Mouse (Mus musculus): ENCODE results near the gene Glo1. TPM values are rescaled to one million over a fixed set of nuclear protein-coding genes. Genes with fewer than 3 reads are reported as not detected.
"Not testable (repeated sequence)": the region's sequence is repeated elsewhere in the genome, so short reads cannot be mapped to it uniquely, and the experiment has no call there.

Glo1 gene
- polyA plus RNA-seq (2015; fragmentation: Nextera tagmentation; extraction: Ambion mirVana): 234 and 243 TPM in 2 replicates

GRCm38 (mm10) chr17:30626719-30627118 lies at the start of gene Glo1:
TSS of gene Glo1 (minus strand) at chr17:30626871.
- not testable (repeated sequence) for H3K27ac ChIP-seq (replicated peaks); H3K4me2 ChIP-seq; H3K36me3 ChIP-seq (replicated peaks); H3K9me3 ChIP-seq (replicated peaks); H3K27me3 ChIP-seq; ATAC-seq (ENCODE audit: insufficient read depth); H3K4me1 ChIP-seq (replicated peaks); H3K4me3 ChIP-seq (replicated peaks); H3K9ac ChIP-seq
- WGBS (ENCODE audit: insufficient replicate concordance): no CpG with 5 or more reads among the region's 20 CpGs

- 74% methylated on average over 9 of the region's 9 CpGs for WGBS (ENCODE audit: insufficient replicate concordance)
- H3K27me3 ChIP-seq: no peaks in the 10 kb centered on the region
- H3K4me2 ChIP-seq: no peak overlapping the region
- H3K4me3 ChIP-seq (replicated peaks): no peak overlapping the region
- no peaks in the 10 kb centered on the region for H3K4me1 ChIP-seq (replicated peaks)
- no peaks in the 10 kb centered on the region for H3K36me3 ChIP-seq (replicated peaks)
- no peak overlapping the region for H3K9ac ChIP-seq
- H3K27ac ChIP-seq (replicated peaks): no peak overlapping the region
- no peak for ATAC-seq (ENCODE audit: insufficient read depth)
- no peaks in the 10 kb centered on the region for H3K9me3 ChIP-seq (replicated peaks)
Measured at GRCm38 (mm10) chr17:30675021-30675740, 48.5 kb upstream of the Glo1 start.

- no peak for ATAC-seq (ENCODE audit: insufficient read depth)
- Histone ChIP-seq H3K4me2 (no peak overlapping the region), H3K9me3 (replicated peaks) (no peaks in the 10 kb centered on the region), H3K9ac (no peak overlapping the region), H3K27ac (replicated peaks) (no peak overlapping the region), H3K27me3 (no peaks in the 10 kb centered on the region), H3K36me3 (replicated peaks) (no peaks in the 10 kb centered on the region), H3K4me3 (replicated peaks) (no peak overlapping the region), H3K4me1 (replicated peaks) (no peaks in the 10 kb centered on the region)
- WGBS (ENCODE audit: insufficient replicate concordance): 80% methylated on average over 6 of the region's 6 CpGs
Measured at GRCm38 (mm10) chr17:30673023-30673422, 46.4 kb upstream of the Glo1 start.

DNA sequence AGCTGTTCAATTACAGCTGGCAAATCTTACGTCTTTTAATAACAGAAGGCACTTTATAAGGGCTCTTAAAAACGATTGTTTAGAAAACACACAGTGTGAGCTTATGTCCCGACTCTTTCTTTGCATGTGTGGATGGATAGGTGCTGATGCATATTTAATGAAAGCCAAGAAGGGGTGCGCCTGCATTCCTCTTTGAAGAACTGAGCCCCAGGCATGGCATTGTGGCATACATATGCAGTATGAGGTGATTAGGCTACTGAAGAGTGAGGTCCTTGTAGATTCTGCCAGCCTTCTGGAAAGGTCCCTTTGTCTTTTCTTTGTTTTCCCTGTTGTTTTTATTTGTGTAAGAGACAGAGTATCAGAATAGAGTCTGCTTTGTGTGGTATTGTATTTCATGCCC lies 45.9 kb upstream of the Glo1 start:
- no peaks in the 10 kb centered on the region for H3K9me3 ChIP-seq (replicated peaks)
- H3K27ac ChIP-seq (replicated peaks): no peak overlapping the region
- 71% methylated on average over 4 of the region's 4 CpGs for WGBS (ENCODE audit: insufficient replicate concordance)
- no peak overlapping the region for H3K4me3 ChIP-seq (replicated peaks)
- no peak for ATAC-seq (ENCODE audit: insufficient read depth)
- H3K4me1 ChIP-seq (replicated peaks): no peaks in the 10 kb centered on the region
- H3K9ac ChIP-seq: no peak overlapping the region
- H3K27me3 ChIP-seq: no peaks in the 10 kb centered on the region
- H3K36me3 ChIP-seq (replicated peaks): no peaks in the 10 kb centered on the region
- no peak overlapping the region for H3K4me2 ChIP-seq

DNA sequence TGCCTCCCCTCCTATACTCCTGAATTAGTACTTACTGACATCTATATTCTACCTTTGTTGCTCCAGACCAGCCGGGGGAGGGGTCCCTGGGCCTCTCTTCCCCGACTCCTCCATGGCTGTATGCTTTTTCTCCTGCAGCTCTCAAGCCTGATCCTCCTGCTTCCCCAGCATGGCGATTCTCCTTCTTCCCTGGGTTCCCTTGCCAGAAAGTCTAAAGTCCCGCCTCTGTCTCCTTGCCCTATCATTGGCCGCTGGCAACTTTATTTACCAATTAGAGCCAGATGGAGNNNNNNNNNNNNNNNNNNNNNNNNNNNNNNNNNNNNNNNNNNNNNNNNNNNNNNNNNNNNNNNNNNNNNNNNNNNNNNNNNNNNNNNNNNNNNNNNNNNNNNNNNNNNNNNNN lies 38.2 kb upstream of the Glo1 start:
- Histone ChIP-seq H3K36me3 (replicated peaks) (no peaks in the 10 kb centered on the region), H3K27me3 (no peaks in the 10 kb centered on the region), H3K4me3 (replicated peaks) (no peak overlapping the region), H3K9me3 (replicated peaks) (0 out of 2 replicates have a peak, but pooled peaks cover 4% of the 10 kb centered on the region), H3K27ac (replicated peaks) (no peak overlapping the region), H3K4me2 (no peak overlapping the region), H3K9ac (no peak overlapping the region), H3K4me1 (replicated peaks) (no peaks in the 10 kb centered on the region)
- ATAC-seq (ENCODE audit: insufficient read depth): no peak
- 65% methylated on average over 5 of the region's 5 CpGs for WGBS (ENCODE audit: insufficient replicate concordance)

GRCm38 (mm10) chr17:30663170-30663569 lies 36.5 kb upstream of the Glo1 start:
- Histone ChIP-seq H3K4me2 (no peak overlapping the region), H3K27ac (replicated peaks) (no peak overlapping the region), H3K36me3 (replicated peaks) (no peaks in the 10 kb centered on the region), H3K4me1 (replicated peaks) (no peaks in the 10 kb centered on the region), H3K9ac (no peak overlapping the region), H3K27me3 (no peaks in the 10 kb centered on the region), H3K9me3 (replicated peaks) (0 out of 2 replicates have a peak, but pooled peaks cover 4% of the 10 kb centered on the region), H3K4me3 (replicated peaks) (no peak overlapping the region)
- WGBS (ENCODE audit: insufficient replicate concordance): 77% methylated on average over 8 of the region's 8 CpGs
- no peak for ATAC-seq (ENCODE audit: insufficient read depth)

DNA sequence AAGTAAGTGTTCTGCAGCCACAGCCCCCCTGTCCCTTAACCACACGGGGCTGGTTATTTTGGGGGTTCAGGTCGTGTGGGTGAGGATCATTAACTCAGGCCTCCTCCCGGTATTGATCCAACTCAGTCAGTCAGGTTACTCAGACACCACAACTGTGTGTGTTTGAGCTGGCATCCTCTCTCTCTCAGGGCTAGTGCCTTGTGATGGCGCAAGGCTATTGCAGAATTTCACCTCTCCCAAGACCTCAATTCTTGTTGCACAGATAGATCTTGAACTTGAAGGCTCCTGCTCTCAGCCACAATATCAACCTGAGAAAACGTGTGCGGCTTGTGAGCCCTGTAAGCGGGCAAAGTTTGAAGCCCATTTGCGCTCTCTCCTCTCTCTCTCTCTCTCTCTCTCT lies 35.5 kb upstream of the Glo1 start:
- H3K27ac ChIP-seq (replicated peaks): no peak overlapping the region
- 67% methylated on average over 8 of the region's 8 CpGs for WGBS (ENCODE audit: insufficient replicate concordance)
- no peak for ATAC-seq (ENCODE audit: insufficient read depth)

GRCm38 (mm10) chr17:30658152-30658544 lies 31.5 kb upstream of the Glo1 start:
- no peaks in the 10 kb centered on the region for H3K9me3 ChIP-seq (replicated peaks)
- no peaks in the 10 kb centered on the region for H3K27me3 ChIP-seq
- peak overlapping the region; percentile 56 for H3K4me2 ChIP-seq
- WGBS (ENCODE audit: insufficient replicate concordance): 24% methylated on average over 13 of the region's 13 CpGs
- peak overlapping the region; percentile 48 for H3K27ac ChIP-seq (replicated peaks)
- no peak overlapping the region for H3K9ac ChIP-seq
- peak overlapping the region; percentile 54 for H3K4me3 ChIP-seq (replicated peaks)
- H3K4me1 ChIP-seq (replicated peaks): 0 out of 2 replicates have a peak, but pooled peaks cover 4% of the 10 kb centered on the region
- H3K36me3 ChIP-seq (replicated peaks): no peaks in the 10 kb centered on the region
- peak; percentile 60; the same call in 1 of the 2 replicates for ATAC-seq (ENCODE audit: insufficient read depth)

More for the DNA sequence above, 35.5 kb upstream of the Glo1 start:
- Histone ChIP-seq H3K4me1 (replicated peaks) (0 out of 2 replicates have a peak, but pooled peaks cover 4% of the 10 kb centered on the region), H3K4me3 (replicated peaks) (no peak overlapping the region), H3K36me3 (replicated peaks) (no peaks in the 10 kb centered on the region), H3K9ac (no peak overlapping the region), H3K4me2 (no peak overlapping the region), H3K27me3 (no peaks in the 10 kb centered on the region), H3K9me3 (replicated peaks) (0 out of 2 replicates have a peak, but pooled peaks cover 4% of the 10 kb centered on the region)

GRCm38 (mm10) chr17:30657530-30658151 lies 31.0 kb upstream of the Glo1 start:
- Histone ChIP-seq H3K9ac (no peak overlapping the region), H3K4me2 (peak overlapping the region; percentile 56), H3K4me1 (replicated peaks) (0 out of 2 replicates have a peak, but pooled peaks cover 4% of the 10 kb centered on the region), H3K36me3 (replicated peaks) (no peaks in the 10 kb centered on the region), H3K9me3 (replicated peaks) (no peaks in the 10 kb centered on the region), H3K4me3 (replicated peaks) (peak overlapping the region; percentile 54), H3K27ac (replicated peaks) (peak overlapping the region; percentile 48), H3K27me3 (no peaks in the 10 kb centered on the region)
- WGBS (ENCODE audit: insufficient replicate concordance): 47% methylated on average over 8 of the region's 8 CpGs
- peak; percentile 37; the same call in 1 of the 2 replicates for ATAC-seq (ENCODE audit: insufficient read depth)

DNA sequence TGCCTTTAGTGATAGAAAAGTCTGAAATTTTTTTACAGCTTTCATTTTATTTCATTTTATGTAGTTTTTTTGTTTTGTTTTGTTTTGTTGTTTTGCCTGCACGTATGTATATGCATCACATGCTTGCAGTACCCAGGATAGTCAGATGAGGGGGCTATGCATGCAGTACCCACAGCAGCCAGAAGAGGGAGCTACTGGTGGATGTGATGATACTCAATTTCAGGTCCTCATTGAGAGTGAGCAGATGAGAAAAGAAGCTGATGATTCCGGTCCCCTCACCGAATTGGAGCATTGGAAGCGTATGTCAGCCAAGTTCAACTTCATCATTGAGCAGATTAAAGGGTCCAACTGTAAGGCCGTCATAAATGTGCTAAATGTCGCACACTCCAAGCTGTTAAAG lies 26.3 kb upstream of the Glo1 start:
- Histone ChIP-seq H3K9ac (no peak overlapping the region), H3K4me3 (replicated peaks) (no peak overlapping the region), H3K27me3 (no peaks in the 10 kb centered on the region), H3K27ac (replicated peaks) (no peak overlapping the region), H3K9me3 (replicated peaks) (no peaks in the 10 kb centered on the region; the same call in 1 of the 2 replicates), H3K4me1 (replicated peaks) (0 out of 2 replicates have a peak, but pooled peaks cover 3% of the 10 kb centered on the region), H3K4me2 (no peak overlapping the region), H3K36me3 (replicated peaks) (peaks cover 7% of the 10 kb centered on the region; the same call in 1 of the 2 replicates)
- no peak for ATAC-seq (ENCODE audit: insufficient read depth)
- WGBS (ENCODE audit: insufficient replicate concordance): 90% methylated on average over 6 of the region's 6 CpGs

DNA sequence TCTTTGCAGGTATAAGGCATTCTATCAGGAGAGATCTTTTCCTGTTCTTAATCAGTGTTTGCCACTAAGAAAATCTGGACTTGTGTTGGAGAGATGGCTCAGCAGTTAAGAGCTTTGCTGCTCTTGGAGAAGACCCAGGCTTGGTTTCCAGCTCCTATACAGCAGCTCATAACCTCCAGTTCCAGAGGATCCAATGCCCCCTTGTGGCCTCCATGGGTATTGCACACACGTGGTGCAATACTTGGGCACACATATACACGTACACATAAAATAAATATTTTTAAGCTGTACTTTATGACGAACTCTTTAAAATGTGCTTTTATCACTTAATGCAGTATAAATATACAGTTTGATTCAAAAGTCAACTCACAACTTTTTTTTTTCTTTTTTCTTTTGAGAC lies 22.1 kb upstream of the Glo1 start:
- no peak for ATAC-seq (ENCODE audit: insufficient read depth)
- no peak overlapping the region for H3K4me3 ChIP-seq (replicated peaks)
- peaks cover 7% of the 10 kb centered on the region; the same call in 1 of the 2 replicates for H3K36me3 ChIP-seq (replicated peaks)
- no peaks in the 10 kb centered on the region; the same call in 1 of the 2 replicates for H3K9me3 ChIP-seq (replicated peaks)
- no peaks in the 10 kb centered on the region for H3K4me1 ChIP-seq (replicated peaks)
- H3K27me3 ChIP-seq: no peaks in the 10 kb centered on the region
- 81% methylated on average over 3 of the region's 3 CpGs for WGBS (ENCODE audit: insufficient replicate concordance)
- H3K9ac ChIP-seq: no peak overlapping the region
- H3K27ac ChIP-seq (replicated peaks): no peak overlapping the region
- no peak overlapping the region for H3K4me2 ChIP-seq

All from liver, embryonic 15.5 days (tissue).